ENCODE assay signal across 22 mouse cellular contexts in the genomic region with DNA sequence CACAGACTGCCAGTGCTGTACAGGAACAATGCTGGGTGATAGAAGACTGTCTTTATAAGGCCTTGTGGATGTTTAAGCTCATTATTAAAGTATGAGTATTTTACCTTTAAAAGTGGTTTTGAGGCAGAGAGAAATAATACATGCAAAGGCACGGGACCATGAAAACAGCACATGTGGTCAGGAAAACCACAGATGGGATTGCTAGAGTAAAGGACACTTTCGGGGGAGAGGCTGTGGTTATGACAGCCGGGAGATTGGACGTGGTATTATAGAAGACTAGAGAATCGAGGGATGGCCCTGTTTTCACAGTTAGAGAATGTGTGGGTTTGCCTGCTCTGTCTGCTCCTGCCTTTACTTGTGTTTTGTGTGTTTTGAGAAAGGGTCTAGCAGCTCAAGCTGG. TPM values are rescaled to one million over a fixed set of nuclear protein-coding genes. Genes with fewer than 3 reads are reported as not detected.
A peak's percentile ranks its signal among the peaks of the same experiment; 100 is the strongest.
DNase-seq lines count a peak whose midpoint lies in the region; ATAC-seq and TF ChIP-seq lines count a peak whose summit lies in the region.
"Had no signal": no experiment of that assay in that cellular context is flagged by ENCODE, and none has a peak within 500 bp of the region (broad histone marks: within the 10 kb centered on the region; RNA-seq: fewer than 3 reads in every experiment).

No protein-coding gene starts in this region.

- no peak overlapping the region for H3ac ChIP-seq in C2C12 (ENCODE audit: control insufficient read depth, insufficient read length, low read depth)

- H3K79me2 ChIP-seq in C2C12 (ENCODE audit: control insufficient read depth, insufficient read depth), result peaks cover 100% of the 10 kb centered on the region

- no peak for TF ChIP-seq CTCF in C2C12 (IDR thresholded peaks at IDR 0.05; ENCODE audit: control insufficient read depth, insufficient read depth, insufficient read length)

- H3K4me1 ChIP-seq in megakaryocyte, embryonic 14.5 days, result peaks cover 86% of the 10 kb centered on the region

- H3K9me3 ChIP-seq in megakaryocyte, embryonic 14.5 days, result no peaks in the 10 kb centered on the region
- H3K9me3 ChIP-seq: embryonic facial prominence, embryonic 12.5 days; forebrain, embryonic 13.5 days; heart, embryonic 12.5 days; hindbrain, embryonic 15.5 days had no signal

- H3K79me3 ChIP-seq in C2C12 (ENCODE audit: low read depth), result peaks cover 98% of the 10 kb centered on the region

- ATAC-seq in granulocyte monocyte progenitor cell, adult 5-6 weeks (replicated peaks; ENCODE audit: poor library complexity, severe bottlenecking), result peak; percentile 84
- ATAC-seq in erythroblast, adult 5-6 weeks (replicated peaks; ENCODE audit: low FRiP score, poor library complexity, severe bottlenecking), result no peak
- ATAC-seq in activated CD4-positive, CD25-positive, alpha-beta regulatory T cell, adult 4 months, result no peak
- ATAC-seq: forebrain, embryonic 13.5 days; forebrain, postnatal 0 days; inflammation-experienced regulatory T-cells, adult 6 months had no signal

- peak; percentile 80 for DNase-seq in 416B (ENCODE audit: low read depth)
- no peak for DNase-seq in thymus, postnatal 4 days
- DNase-seq in right cerebral cortex, postnatal 25 days, result no peak
- DNase-seq: adrenal gland, adult 8-10 months; adrenal gland, postnatal 36 days; B cell, adult 2 months; cerebellum, adult 2 months; cerebellum, postnatal 10 days; embryo, embryonic 11 days; forebrain, postnatal 0 days; gastrocnemius, postnatal 36 days; heart, adult 2 months had no signal

- peaks cover 21% of the 10 kb centered on the region for H3K36me3 ChIP-seq in C2C12 (ENCODE audit: control insufficient read depth, insufficient read depth)
- H3K36me3 ChIP-seq in megakaryocyte, embryonic 14.5 days (replicated peaks; ENCODE audit: low read length), result peaks cover 60% of the 10 kb centered on the region
- H3K36me3 ChIP-seq: hindbrain, embryonic 15.5 days had no signal

- no peaks in the 10 kb centered on the region for H3K27me3 ChIP-seq in C2C12 (ENCODE audit: control insufficient read depth, insufficient read depth, insufficient read length)
- no peaks in the 10 kb centered on the region for H3K27me3 ChIP-seq in megakaryocyte, embryonic 14.5 days (replicated peaks)
- H3K27me3 ChIP-seq: embryonic facial prominence, embryonic 12.5 days; forebrain, embryonic 13.5 days; heart, embryonic 12.5 days; hindbrain, embryonic 15.5 days had no signal

- no peak overlapping the region for H3K4me3 ChIP-seq in C2C12 (ENCODE audit: insufficient read depth, poor library complexity, severe bottlenecking)
- peak overlapping the region; percentile 70 for H3K4me3 ChIP-seq in megakaryocyte, embryonic 14.5 days (replicated peaks)
- H3K4me3 ChIP-seq: embryonic facial prominence, embryonic 12.5 days; forebrain, embryonic 13.5 days; heart, adult 2 months; heart, embryonic 12.5 days; hindbrain, embryonic 15.5 days had no signal

TF ChIP-seq in C2C12, 6 proteins besides CTCF, POLR2A, EP300 and RAD21:
- no peak for TF ChIP-seq FOSL1 (IDR thresholded peaks at IDR 0.05; ENCODE audit: insufficient read depth, low read length, poor library complexity, severe bottlenecking)
- peak; percentile 33 for TF ChIP-seq USF1 (IDR thresholded peaks at IDR 0.05; ENCODE audit: low read depth)
- TF ChIP-seq MYOG (IDR thresholded peaks at IDR 0.05; ENCODE audit: control insufficient read depth, extremely low read depth, insufficient read length), result no peak
- TF ChIP-seq CEBPB (IDR thresholded peaks at IDR 0.05; ENCODE audit: low read depth), result no peak
- no peak for TF ChIP-seq MAX (IDR thresholded peaks at IDR 0.05)

RNA-seq across cellular contexts. Expression of gene Mapk1, which starts 5.7 kb away (rescaled TPM):
- 77.2 TPM for polyA plus RNA-seq in C2C12 (2012; fragmentation: generic; extraction: Trizol)
- total RNA-seq in granulocyte monocyte progenitor cell, adult 5-6 weeks (2014; fragmentation: Nextera tagmentation), result 119 and 120 TPM in 2 replicates
- 129 and 130 TPM in 2 replicates for total RNA-seq in granulocyte monocyte progenitor cell, adult 5-6 weeks (2017)
- 17.1 and 17.7 TPM in 2 replicates for polyA plus RNA-seq in megakaryocyte, embryonic 14.5 days (2012; ENCODE audit: insufficient read depth, low replicate concordance)
- 45.2 and 47.6 TPM in 2 replicates for total RNA-seq in erythroblast, adult 5-6 weeks (2015; ENCODE audit: low replicate concordance)
- total RNA-seq in erythroblast, adult 5-6 weeks (2017; ENCODE audit: low replicate concordance), result 52.4 and 53.0 TPM in 2 replicates
- polyA plus RNA-seq in activated CD4-positive, CD25-positive, alpha-beta regulatory T cell, adult 4 months (2017; shearing (Covaris generic)), result 10 to 100 TPM; 30.9 to 34.1 TPM
